Mouse (Mus musculus) layer of hippocampus, adult 11-12 months (tissue): ENCODE measurements around the gene Rai1.

Source experiments
- DNase-seq: peaks from one replicate; pipeline ENCODE4 v3.0.0; 2022; ENCODE audit warnings: low spot score

Gene Rai1

GRCm38 (mm10) chr11:60094909-60095810 lies 9.7 kb upstream of the Rai1 start:
- DNase-seq, result no peak

- DNase-seq, result no peak
Measured at GRCm38 (mm10) chr11:60099555-60100186, 5.1 kb upstream of the Rai1 start.

- no peak for DNase-seq
Measured at GRCm38 (mm10) chr11:60100827-60101555, 3.8 kb upstream of the Rai1 start.

- DNase-seq, result no peak
Measured at GRCm38 (mm10) chr11:60101986-60102385, 2.8 kb upstream of the Rai1 start.

GRCm38 (mm10) chr11:60102664-60103063 lies 2.1 kb upstream of the Rai1 start:
- DNase-seq, result no peak

GRCm38 (mm10) chr11:60103567-60103966 lies 1.2 kb upstream of the Rai1 start:
- DNase-seq, result no peak

GRCm38 (mm10) chr11:60105593-60106542 lies 1.1 kb downstream of the Rai1 start:
- DNase-seq, result peak; percentile 60

- DNase-seq, result peak; percentile 71
Measured at GRCm38 (mm10) chr11:60106543-60107110, 1.8 kb downstream of the Rai1 start.

- no peak for DNase-seq
Measured at GRCm38 (mm10) chr11:60107449-60107848, 2.6 kb downstream of the Rai1 start.

- no peak for DNase-seq
Measured at GRCm38 (mm10) chr11:60108631-60109172, 3.9 kb downstream of the Rai1 start.

GRCm38 (mm10) chr11:60110386-60110785 lies 5.6 kb downstream of the Rai1 start:
- DNase-seq, result no peak

- no peak for DNase-seq
Measured at GRCm38 (mm10) chr11:60111576-60111975, 6.8 kb downstream of the Rai1 start.

GRCm38 (mm10) chr11:60113624-60114023 lies 8.8 kb downstream of the Rai1 start:
- no peak for DNase-seq

GRCm38 (mm10) chr11:60114296-60115023 lies 9.6 kb downstream of the Rai1 start:
- DNase-seq, result peak; percentile 34

- DNase-seq, result peak; percentile 90
Measured at GRCm38 (mm10) chr11:60115024-60115538, 10.3 kb downstream of the Rai1 start.

- DNase-seq, result no peak
Measured at GRCm38 (mm10) chr11:60115638-60116276, 10.9 kb downstream of the Rai1 start.

- no peak for DNase-seq
Measured at GRCm38 (mm10) chr11:60120586-60121262, 15.9 kb downstream of the Rai1 start.

GRCm38 (mm10) chr11:60122611-60123010 lies 17.8 kb downstream of the Rai1 start:
- DNase-seq, result no peak

GRCm38 (mm10) chr11:60127048-60127447 lies 22.2 kb downstream of the Rai1 start:
- DNase-seq, result no peak
